29 mouse cellular contexts compared by ENCODE assay signal in genomic region chr9:38724044-38724443, GRCm38 (mm10). TPM values are rescaled to one million over a fixed set of nuclear protein-coding genes. Genes with fewer than 3 reads are reported as not detected.
"Had no signal": no experiment of that assay in that cellular context is flagged by ENCODE, and none has a peak within 500 bp of the region (broad histone marks: within the 10 kb centered on the region; RNA-seq: fewer than 3 reads in every experiment).

No protein-coding gene starts in this region.

- ATAC-seq: lung, postnatal 0 days had no signal

- H3K27ac ChIP-seq: limb, embryonic 10.5 days; limb, embryonic 13.5 days; liver, embryonic 13.5 days; stomach, postnatal 0 days had no signal

- H3K27me3 ChIP-seq: limb, embryonic 13.5 days; liver, embryonic 13.5 days had no signal

- H3K4me2 ChIP-seq: limb, embryonic 13.5 days; liver, embryonic 13.5 days; lung, embryonic 14.5 days; midbrain, embryonic 11.5 days had no signal

- H3K9me3 ChIP-seq: limb, embryonic 10.5 days; limb, embryonic 13.5 days; liver, embryonic 13.5 days had no signal

- H3K36me3 ChIP-seq: limb, embryonic 10.5 days had no signal

- H3K9ac ChIP-seq: limb, embryonic 13.5 days; liver, embryonic 13.5 days; lung, embryonic 14.5 days had no signal

- DNase-seq: kidney, adult 18-20 months; kidney, adult 9 months; kidney, postnatal 14 days; kidney, postnatal 4 days; liver; liver, embryonic 13.5 days; lung, embryonic 14.5 days; midbrain, embryonic 14.5 days; right cerebral cortex, postnatal 14 days; right cerebral cortex, postnatal 4 days; thymus, adult 2 months; thymus, postnatal 25 days had no signal

- H3K4me3 ChIP-seq: limb, embryonic 10.5 days; limb, embryonic 13.5 days; liver, embryonic 13.5 days had no signal

RNA-seq across cellular contexts. Expression of gene Olfr919, which starts 20.6 kb away (rescaled TPM):
- total RNA-seq: layer of hippocampus, adult 18-20 months; layer of hippocampus, postnatal 25 days; left cerebral cortex, adult 18-20 months; left cerebral cortex, postnatal 25 days; megakaryocyte-erythroid progenitor cell, adult 5-6 weeks; midbrain, postnatal 0 days had no signal
- polyA plus RNA-seq: kidney, embryonic 16.5 days; limb, embryonic 10.5 days; limb, embryonic 13.5 days; liver, embryonic 13.5 days; liver, embryonic 16.5 days; lung, embryonic 14.5 days; lung, postnatal 0 days; midbrain, embryonic 11.5 days; midbrain, embryonic 14.5 days; midbrain, postnatal 0 days; neural tube, embryonic 11.5 days; neural tube, embryonic 14.5 days; stomach, embryonic 14.5 days; stomach, postnatal 0 days; thymus, adult 2 months; urinary bladder, adult 2 months had no signal

RNA-seq across cellular contexts. Expression of gene Olfr920, which starts 28.1 kb away (rescaled TPM):
- total RNA-seq: left cerebral cortex, postnatal 25 days had no signal
- polyA plus RNA-seq: kidney, embryonic 16.5 days; limb, embryonic 10.5 days; liver, embryonic 16.5 days; lung, embryonic 14.5 days; midbrain, embryonic 11.5 days; midbrain, embryonic 14.5 days; neural tube, embryonic 11.5 days; neural tube, embryonic 14.5 days had no signal

RNA-seq across cellular contexts. Expression of gene Olfr921, which starts 48.8 kb away (rescaled TPM):
- total RNA-seq: layer of hippocampus, adult 18-20 months; layer of hippocampus, postnatal 25 days; left cerebral cortex, adult 18-20 months; left cerebral cortex, postnatal 25 days; megakaryocyte-erythroid progenitor cell, adult 5-6 weeks; midbrain, postnatal 0 days had no signal
- polyA plus RNA-seq: kidney, embryonic 16.5 days; limb, embryonic 10.5 days; limb, embryonic 13.5 days; liver, embryonic 13.5 days; liver, embryonic 16.5 days; lung, embryonic 14.5 days; lung, postnatal 0 days; midbrain, embryonic 11.5 days; midbrain, embryonic 14.5 days; midbrain, postnatal 0 days; neural tube, embryonic 11.5 days; neural tube, embryonic 14.5 days; stomach, embryonic 14.5 days; stomach, postnatal 0 days had no signal

RNA-seq across cellular contexts. Expression of gene Olfr918, which starts 49.6 kb away (rescaled TPM):
- total RNA-seq: layer of hippocampus, adult 18-20 months; layer of hippocampus, postnatal 25 days; left cerebral cortex, adult 18-20 months; left cerebral cortex, postnatal 25 days; megakaryocyte-erythroid progenitor cell, adult 5-6 weeks; midbrain, postnatal 0 days had no signal
- polyA plus RNA-seq: kidney, embryonic 16.5 days; limb, embryonic 10.5 days; limb, embryonic 13.5 days; liver, embryonic 13.5 days; liver, embryonic 16.5 days; lung, embryonic 14.5 days; lung, postnatal 0 days; midbrain, embryonic 11.5 days; midbrain, embryonic 14.5 days; midbrain, postnatal 0 days; neural tube, embryonic 11.5 days; neural tube, embryonic 14.5 days; stomach, embryonic 14.5 days; stomach, postnatal 0 days; thymus, adult 2 months; urinary bladder, adult 2 months had no signal
